In the genomic region with DNA sequence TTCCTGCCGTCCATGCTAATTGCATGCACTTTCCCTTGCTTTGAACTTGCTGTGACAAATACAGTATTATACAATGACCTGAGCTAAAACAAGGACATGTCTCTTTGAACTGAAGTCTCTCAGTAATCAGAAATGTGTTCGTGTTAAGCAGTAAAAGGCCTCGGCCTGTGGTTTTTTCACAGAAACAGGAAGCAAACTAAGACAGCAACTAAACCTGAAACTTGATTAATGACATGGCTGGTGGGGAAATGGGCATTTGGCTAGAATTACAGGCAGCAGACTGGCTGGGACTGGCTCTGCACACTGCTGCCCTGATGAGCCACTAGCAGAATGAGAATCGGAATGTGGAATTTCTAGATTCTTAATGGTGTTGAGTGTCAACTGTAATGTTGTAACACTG, we compare ENCODE assay signal across 11 mouse cellular contexts.
DNase-seq lines count a peak whose midpoint lies in the region; ATAC-seq and TF ChIP-seq lines count a peak whose summit lies in the region.
"Had no signal": no experiment of that assay in that cellular context is flagged by ENCODE, and none has a peak within 500 bp of the region (broad histone marks: within the 10 kb centered on the region; RNA-seq: fewer than 3 reads in every experiment).

No protein-coding gene starts in this region.

- H3K4me3 ChIP-seq in lung, embryonic 14.5 days (ENCODE audit: low read depth, low read length), result no peak overlapping the region
- H3K4me3 ChIP-seq in lung, adult 2 months (replicated peaks; ENCODE audit: extremely low read depth, low read depth, low read length), result no peak overlapping the region
- peak overlapping the region; percentile 57 for H3K4me3 ChIP-seq in megakaryocyte, embryonic 14.5 days (replicated peaks)
- H3K4me3 ChIP-seq: lung, embryonic 15.5 days; neural tube, embryonic 12.5 days had no signal

- H3K27me3 ChIP-seq in lung, embryonic 14.5 days (ENCODE audit: insufficient read depth, low read length), result no peaks in the 10 kb centered on the region
- no peaks in the 10 kb centered on the region for H3K27me3 ChIP-seq in megakaryocyte, embryonic 14.5 days (replicated peaks)
- H3K27me3 ChIP-seq: lung, embryonic 15.5 days; neural tube, embryonic 12.5 days had no signal

- no peak for TF ChIP-seq CTCF in lung, embryonic 14.5 days (IDR thresholded peaks at IDR 0.05; ENCODE audit: low read depth)
- no peak for TF ChIP-seq CTCF in lung, adult 2 months (IDR thresholded peaks at IDR 0.05; ENCODE audit: insufficient read depth, low read length)

- no peak overlapping the region for H3K4me2 ChIP-seq in lung, embryonic 14.5 days
- H3K4me2 ChIP-seq: lung, embryonic 15.5 days; neural tube, embryonic 12.5 days had no signal

- H3K4me1 ChIP-seq in lung, embryonic 14.5 days (ENCODE audit: insufficient read depth), result no peaks in the 10 kb centered on the region
- H3K4me1 ChIP-seq in lung, adult 2 months (ENCODE audit: control insufficient read depth, insufficient read depth, low read length), result no peaks in the 10 kb centered on the region; the same call in 1 of the 2 replicates
- peaks cover 11% of the 10 kb centered on the region for H3K4me1 ChIP-seq in megakaryocyte, embryonic 14.5 days
- H3K4me1 ChIP-seq: lung, embryonic 15.5 days; neural tube, embryonic 12.5 days had no signal

- H3K27ac ChIP-seq in lung, embryonic 14.5 days (ENCODE audit: low read depth), result no peak overlapping the region; the same call in 1 of the 2 replicates
- H3K27ac ChIP-seq: lung, embryonic 15.5 days; neural tube, embryonic 12.5 days had no signal

- no peak overlapping the region for H3K9ac ChIP-seq in lung, embryonic 14.5 days
- H3K9ac ChIP-seq: lung, embryonic 15.5 days; neural tube, embryonic 12.5 days had no signal

- ATAC-seq in lung, embryonic 14.5 days (ENCODE audit: insufficient read depth), result peak; percentile 52

- 40% methylated on average over 4 of the region's 4 CpGs for WGBS in lung, embryonic 14.5 days
- WGBS in lung, adult 2 months, result 26% methylated on average over 4 of the region's 4 CpGs

- no peak for TF ChIP-seq POLR2A in lung, adult 2 months (IDR thresholded peaks at IDR 0.05; ENCODE audit: borderline replicate concordance, extremely low read depth, low read depth, low read length)

- peak; percentile 37 for DNase-seq in lung, embryonic 14.5 days
- no peak for DNase-seq in lung, adult 2 months
- DNase-seq in c-Kit-positive CD71-negative TER-119-negative erythroid progenitor cells, embryonic 14.5 days (ENCODE audit: low read depth), result peak; percentile 39
- DNase-seq in induced T-regulatory cell, adult 2 months (ENCODE audit: low read depth), result peak; percentile 9
- no peak for DNase-seq in frontal cortex, postnatal 36 days (ENCODE audit: low spot score in 2 of 2)
- no peak for DNase-seq in frontal cortex, postnatal 14 days (ENCODE audit: low spot score in 2 of 2)
- DNase-seq in heart, postnatal 10 days, result no peak
- DNase-seq: thymus, postnatal 36 days had no signal

- no peaks in the 10 kb centered on the region for H3K36me3 ChIP-seq in lung, embryonic 14.5 days (ENCODE audit: insufficient read depth)
- no peaks in the 10 kb centered on the region for H3K36me3 ChIP-seq in megakaryocyte, embryonic 14.5 days (replicated peaks; ENCODE audit: low read length)
- H3K36me3 ChIP-seq: lung, embryonic 15.5 days; neural tube, embryonic 12.5 days had no signal

- H3K9me3 ChIP-seq in lung, embryonic 14.5 days (ENCODE audit: low read depth, low read length), result no peaks in the 10 kb centered on the region
- H3K9me3 ChIP-seq in megakaryocyte, embryonic 14.5 days, result no peaks in the 10 kb centered on the region
- H3K9me3 ChIP-seq: lung, embryonic 15.5 days; neural tube, embryonic 12.5 days had no signal

- intact Hi-C loops in heart, postnatal 10 days (cut with DNase I), result no loop called here

Comparison
In these comparisons a context has a peak if more than half of its experiments do, and no peak if none do; other contexts are left out.
1. DNase-seq: peak in lung, embryonic 14.5 days (single experiment), c-Kit-positive CD71-negative TER-119-negative erythroid progenitor cells, embryonic 14.5 days (single experiment) and induced T-regulatory cell, adult 2 months (single experiment); none in lung, adult 2 months (single experiment), frontal cortex, postnatal 36 days (0 of 2), frontal cortex, postnatal 14 days (0 of 2) and heart, postnatal 10 days (0 of 2).